Mouse (Mus musculus) stomach, postnatal 0 days (tissue): ENCODE data around the gene Gm28635.

Source experiments
- CTCF ChIP-seq: IDR thresholded peaks from 2 replicates; pipeline ENCODE4 v1.5.1; 2016; ENCODE audit warnings: antibody characterized with exemption, low read depth, mild to moderate bottlenecking, moderate library complexity
- EP300 ChIP-seq: optimal IDR thresholded peaks from 2 replicates; pipeline ENCODE3; 2016; ENCODE audit warnings: antibody characterized with exemption

DNA sequence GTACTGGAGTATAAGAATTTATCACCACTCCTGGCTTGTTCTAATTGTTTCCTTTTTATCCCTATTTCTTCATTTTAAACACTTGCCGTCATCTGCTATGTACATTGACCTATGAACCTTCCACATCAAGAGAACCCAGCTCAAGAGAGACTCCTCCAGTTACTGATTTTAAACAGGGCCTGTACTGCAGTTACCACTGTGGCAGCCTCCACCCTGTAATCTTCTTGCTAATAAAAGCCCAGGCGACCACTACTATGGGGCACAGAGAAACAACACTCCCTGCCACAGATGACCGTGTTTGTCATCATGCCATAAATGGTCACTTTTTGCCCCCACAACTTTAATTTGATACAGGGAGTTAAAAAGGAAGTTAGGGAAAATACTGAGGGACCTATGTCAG is 50.8 kb downstream of the Gm28635 start:
- TF ChIP-seq CTCF (no peak), EP300 (no peak)
